Comparison of ENCODE assay signal across 11 mouse cellular contexts in the genomic region with DNA sequence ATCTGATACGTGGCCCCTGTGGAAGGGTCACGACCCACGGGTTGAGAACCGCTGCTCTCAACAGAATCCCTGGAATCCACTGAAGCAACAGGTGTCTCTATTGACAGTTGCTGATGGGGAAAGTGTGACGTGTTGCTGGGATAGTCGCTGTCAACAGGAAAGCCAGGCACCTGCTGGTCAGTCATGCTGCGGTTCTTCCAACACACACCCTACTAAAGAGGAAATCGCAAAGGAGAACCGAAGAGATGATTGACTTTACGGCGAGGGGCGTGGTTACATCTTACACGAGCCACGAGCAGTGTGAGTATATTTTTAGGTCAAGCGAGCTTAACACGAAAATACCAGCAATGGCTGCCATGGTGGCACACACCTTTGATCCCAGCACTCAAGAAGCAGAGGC. TPM values are rescaled to one million over a fixed set of nuclear protein-coding genes. Genes with fewer than 3 reads are reported as not detected.
DNase-seq lines count a peak whose midpoint lies in the region; ATAC-seq and TF ChIP-seq lines count a peak whose summit lies in the region.
"Had no signal": no experiment of that assay in that cellular context is flagged by ENCODE, and none has a peak within 500 bp of the region (broad histone marks: within the 10 kb centered on the region; RNA-seq: fewer than 3 reads in every experiment).

No protein-coding gene starts in this region.

- no peak for TF ChIP-seq POLR2A in CH12.LX (IDR thresholded peaks at IDR 0.05; ENCODE audit: low read depth, low read length)
- TF ChIP-seq POLR2A in spleen, adult 2 months (IDR thresholded peaks at IDR 0.05; ENCODE audit: low read depth, low read length): peak; percentile 13; the same call in 1 of the 2 replicates

- no peak overlapping the region for H3K27ac ChIP-seq in CH12.LX (ENCODE audit: insufficient read depth, low read depth)
- peak overlapping the region; percentile 99 for H3K27ac ChIP-seq in spleen, adult 2 months (ENCODE audit: insufficient read depth, low read length)

- TF ChIP-seq EP300 in CH12.LX (IDR thresholded peaks at IDR 0.05; ENCODE audit: low read length): peak; percentile 52; the same call in 1 of the 2 replicates

- TF ChIP-seq RAD21 in CH12.LX (IDR thresholded peaks at IDR 0.05; ENCODE audit: low read depth, low read length): no peak

- in situ Hi-C loops in CH12.LX (cut with MboI; ENCODE audit: low pct_ligation_motif_present, low pct_unique_long_range_greater_than_20kb, low sequenced_read_pairs): no loop called here

- H3K4me1 ChIP-seq in CH12.LX (ENCODE audit: control insufficient read depth in 1 of 2, insufficient read depth in 2 of 2): peaks cover 17 to 54% of the 10 kb centered on the region in 2 experiments
- H3K4me1 ChIP-seq in spleen, adult 2 months (ENCODE audit: control insufficient read depth, insufficient read depth, insufficient read length): peaks cover 30% of the 10 kb centered on the region

- peak; percentile 62; the same call in 1 of the 2 replicates for ATAC-seq in common myeloid progenitor, adult 5-6 weeks (replicated peaks; ENCODE audit: low read depth, poor library complexity, severe bottlenecking)

- dilution Hi-C loops in CH12.LX (cut with MboI; ENCODE audit: extremely low pct_ligation_motif_present, extremely low pct_unique_long_range_greater_than_20kb, low sequenced_read_pairs): no loop called here

- peak; percentile 86 for DNase-seq in CH12.LX (ENCODE audit: extremely low read depth)
- DNase-seq in lung, postnatal 14 days: peak; percentile 35
- peak; percentile 85 to 94 for DNase-seq in spleen, adult 2 months (ENCODE audit: low read depth in 1 of 2, low spot score in 2 of 2)
- no peak for DNase-seq in left cerebral cortex, postnatal 4 days
- DNase-seq in adrenal gland, postnatal 4 days (ENCODE audit: low spot score in 2 of 2): no peak
- no peak for DNase-seq in right cerebral cortex, postnatal 10 days (ENCODE audit: low spot score in 2 of 2)
- DNase-seq: cerebellum, adult 11-12 months; gastrocnemius, postnatal 10 days had no signal

- no peaks in the 10 kb centered on the region for H3K27me3 ChIP-seq in CH12.LX (replicated peaks)
- H3K27me3 ChIP-seq in spleen, adult 2 months (ENCODE audit: control insufficient read depth, insufficient read depth, low read length): no peaks in the 10 kb centered on the region

- no peak overlapping the region for H3K4me2 ChIP-seq in CH12.LX (ENCODE audit: insufficient read depth, low read depth, poor library complexity, severe bottlenecking)
- H3K4me2 ChIP-seq: midbrain, embryonic 11.5 days had no signal

- H3K36me3 ChIP-seq in CH12.LX (replicated peaks in 1 of 2; ENCODE audit: control insufficient read depth in 1 of 2, insufficient read depth in 1 of 2, low read length in 1 of 2): no peaks in the 10 kb centered on the region
- no peaks in the 10 kb centered on the region for H3K36me3 ChIP-seq in spleen, adult 2 months (ENCODE audit: control insufficient read depth, insufficient read depth, low read length)

- TF ChIP-seq CTCF in CH12.LX (conservative IDR thresholded peaks at IDR 0.05 in 1 of 2, IDR thresholded peaks at IDR 0.05 in 1 of 2; ENCODE audit: low read depth in 2 of 2, low read length in 2 of 2): no peak
- TF ChIP-seq CTCF in spleen, adult 2 months (IDR thresholded peaks at IDR 0.05; ENCODE audit: extremely low read depth, insufficient read depth, insufficient read length, insufficient replicate concordance): no peak

- no peak overlapping the region for H3K4me3 ChIP-seq in CH12.LX (replicated peaks in 1 of 3; ENCODE audit: low read depth in 2 of 3, low read length in 2 of 3, poor library complexity in 1 of 3)
- H3K4me3 ChIP-seq in spleen, adult 2 months (ENCODE audit: extremely low read depth, insufficient read depth, insufficient read length): 0 out of 2 replicates have a peak overlapping the region, but pooled peaks have one; percentile 5

- peaks cover 11% of the 10 kb centered on the region for H3K9me3 ChIP-seq in CH12.LX (replicated peaks; ENCODE audit: low read length)

- no peak overlapping the region for H3K9ac ChIP-seq in CH12.LX (ENCODE audit: insufficient read depth, low read depth)

- intact Hi-C loops in left cerebral cortex, postnatal 4 days (cut with DNase I): no loop called here

- no peaks in the 10 kb centered on the region for H3K79me2 ChIP-seq in CH12.LX (replicated peaks; ENCODE audit: control insufficient read depth, extremely low read depth, insufficient read depth, poor library complexity, severe bottlenecking)

- 16% methylated on average over 16 of the region's 16 CpGs for WGBS in spleen, adult 2 months

TF ChIP-seq in CH12.LX, 34 proteins besides CTCF, POLR2A, EP300 and RAD21:
- TF ChIP-seq MAZ (IDR thresholded peaks at IDR 0.05; ENCODE audit: low read depth, low read length) (no peak), ETS1 (conservative IDR thresholded peaks at IDR 0.05; ENCODE audit: low read depth, low read length) (peak; percentile 80), HCFC1 (IDR thresholded peaks at IDR 0.05; ENCODE audit: low read depth, low read length) (no peak), TBP (conservative IDR thresholded peaks at IDR 0.05; ENCODE audit: low read depth, low read length) (no peak), CHD2 (IDR thresholded peaks at IDR 0.05; ENCODE audit: low read length) (no peak), JUN (IDR thresholded peaks at IDR 0.05; ENCODE audit: insufficient read depth, low read depth, low read length) (no peak), MEF2A (IDR thresholded peaks at IDR 0.05; ENCODE audit: borderline replicate concordance, low read depth, low read length) (peak; percentile 78; the same call in 1 of the 2 replicates), ZC3H11A (IDR thresholded peaks at IDR 0.05; ENCODE audit: low read depth, low read length) (no peak), ZNF384 (IDR thresholded peaks at IDR 0.05; ENCODE audit: low read depth, low read length) (no peak), ELF1 (IDR thresholded peaks at IDR 0.05; ENCODE audit: low read depth, low read length) (no peak), ZKSCAN1 (IDR thresholded peaks at IDR 0.05; ENCODE audit: borderline replicate concordance, low read depth, low read length) (no peak), MYC (IDR thresholded peaks at IDR 0.05; ENCODE audit: low read depth, low read length) (0 out of 2 replicates have a peak, but pooled peaks have one; percentile 18), MAX (IDR thresholded peaks at IDR 0.05; ENCODE audit: low read length) (0 out of 2 replicates have a peak, but pooled peaks have one; percentile 27), SIN3A (IDR thresholded peaks at IDR 0.05; ENCODE audit: low read length) (0 out of 2 replicates have a peak, but pooled peaks have one; percentile 21), IRF4 (IDR thresholded peaks at IDR 0.05; ENCODE audit: low read depth, low read length) (no peak), USF2 (conservative IDR thresholded peaks at IDR 0.05; ENCODE audit: low read depth, low read length) (no peak), RCOR1 (conservative IDR thresholded peaks at IDR 0.05; ENCODE audit: low read depth, low read length) (no peak), PAX5 (IDR thresholded peaks at IDR 0.05; ENCODE audit: low read length) (no peak), MXI1 (IDR thresholded peaks at IDR 0.05; ENCODE audit: low read depth, low read length) (no peak), BHLHE40 (IDR thresholded peaks at IDR 0.05; ENCODE audit: low read depth, low read length) (peak; percentile 85), TCF12 (IDR thresholded peaks at IDR 0.05; ENCODE audit: low read depth, low read length) (0 out of 2 replicates have a peak, but pooled peaks have one; percentile 51)
TF ChIP-seq in CH12.LX: peak in this region for 7.

RNA-seq across cellular contexts. Expression of gene Cxcr5, which starts 20.7 kb away (rescaled TPM):
- total RNA-seq in CH12.LX (2012; rRNA removed): 27.7 and 30.2 TPM in 2 replicates
- total RNA-seq in CH12.LX (2014; rRNA removed): 75.4 and 93.4 TPM in 2 replicates
- 61.2 and 70.5 TPM in 2 replicates for polyA plus RNA-seq in CH12.LX (2012; ENCODE audit: insufficient read length, low read depth)
- not detected in 2 replicates for total RNA-seq in common myeloid progenitor, adult 5-6 weeks (2017)
- polyA plus RNA-seq in spleen, adult 2 months (2012; rRNA removed): 133 and 154 TPM in 2 replicates
- total RNA-seq in left cerebral cortex, postnatal 4 days (2021): not detected
- under 1 TPM in 1 of 2 experiments, not detected in 1; 0.23 TPM for total RNA-seq in adrenal gland, postnatal 4 days (2021)
- total RNA-seq: gastrocnemius, postnatal 10 days; left cerebral cortex, postnatal 10 days had no signal

RNA-seq across cellular contexts. Expression of gene Ddx6, which starts 22.3 kb away (rescaled TPM):
- total RNA-seq in CH12.LX (2012; rRNA removed): 41.5 and 42.3 TPM in 2 replicates
- 66.7 and 71.4 TPM in 2 replicates for total RNA-seq in CH12.LX (2014; rRNA removed)
- 77.1 and 81.2 TPM in 2 replicates for polyA plus RNA-seq in CH12.LX (2012; ENCODE audit: insufficient read length, low read depth)
- 101 and 143 TPM in 2 replicates for total RNA-seq in common myeloid progenitor, adult 5-6 weeks (2017)
- polyA plus RNA-seq in spleen, adult 2 months (2012; rRNA removed): 15.3 and 17.3 TPM in 2 replicates
- 100 to 1,000 TPM; 144 to 146 TPM for total RNA-seq in left cerebral cortex, postnatal 4 days (2021)
- 100 to 1,000 TPM; 146 to 157 TPM for total RNA-seq in adrenal gland, postnatal 4 days (2021)

Comparison
In these comparisons a context has a peak if more than half of its experiments do, and no peak if none do; other contexts are left out.
1. DNase-seq: peak in CH12.LX (single experiment), lung, postnatal 14 days (single experiment) and spleen, adult 2 months (2 of 2); none in left cerebral cortex, postnatal 4 days (single experiment), adrenal gland, postnatal 4 days (0 of 2) and right cerebral cortex, postnatal 10 days (0 of 2).
2. RNA of gene Cxcr5, which starts 20.7 kb away (total RNA-seq): 27.7 to 93.4 TPM in CH12.LX; 0.23 TPM in adrenal gland, postnatal 4 days, not detected in left cerebral cortex, postnatal 4 days and not detected in common myeloid progenitor, adult 5-6 weeks; every median in the first group is over 10 times any median in the second.